Mouse (Mus musculus) stomach, postnatal 0 days (tissue): ENCODE measurements around the gene Npc2. TPM values are rescaled to one million over a fixed set of nuclear protein-coding genes. Genes with fewer than 3 reads are reported as not detected.

ENCODE experiments used
- ATAC-seq: fragments of 200-750 bp; cut with Nextera tagmentation; 2 replicates; pipeline ENCODE4 v1.8.0; 2017; ENCODE audit not compliant: low FRiP score, low TSS enrichment
- DNase-seq: peaks from one replicate; pipeline ENCODE4 v3.0.0-alpha.2; 2016; ENCODE audit warnings: low spot score
- H3K27ac ChIP-seq: fragments of 300-500 bp; sonication (generic); replicated peaks from 2 replicates; pipeline ENCODE4 v1.5.1; 2014; ENCODE audit warnings: mild to moderate bottlenecking, control low read depth
- H3K27me3 ChIP-seq: fragments of 300-500 bp; sonication (generic); 2 replicates; pipeline ENCODE4 v1.6.1; 2014; ENCODE audit warnings: low read length; ENCODE audit not compliant: control insufficient read depth, insufficient read depth
- H3K36me3 ChIP-seq: fragments of 300-500 bp; sonication (generic); 2 replicates; pipeline ENCODE4 v1.6.1; 2014; ENCODE audit warnings: low read length, mixed read lengths; ENCODE audit not compliant: control insufficient read depth, insufficient read depth
- H3K4me1 ChIP-seq: fragments of 300-500 bp; sonication (generic); replicated peaks from 2 replicates; pipeline ENCODE4 v1.6.1; 2014; ENCODE audit warnings: antibody characterized with exemption; ENCODE audit not compliant: control insufficient read depth, insufficient read depth
- H3K4me2 ChIP-seq: fragments of 300-500 bp; sonication (generic); replicated peaks from 2 replicates; pipeline ENCODE4 v1.6.1; 2014; ENCODE audit warnings: low read depth, mild to moderate bottlenecking, control low read depth, moderate library complexity
- H3K4me3 ChIP-seq: fragments of 300-500 bp; sonication (generic); 2 replicates; pipeline ENCODE4 v1.5.1; 2014; ENCODE audit warnings: low read depth, low read length, control low read depth
- H3K9ac ChIP-seq: fragments of 300-500 bp; sonication (generic); 2 replicates; pipeline ENCODE4 v1.6.1; 2014; ENCODE audit warnings: mild to moderate bottlenecking, low read length, control low read depth, mixed read lengths
- H3K9me3 ChIP-seq: fragments of 300-500 bp; sonication (generic); 2 replicates; pipeline ENCODE4 v1.6.1; 2016; ENCODE audit warnings: low read length; ENCODE audit not compliant: control insufficient read depth
- CTCF ChIP-seq: IDR thresholded peaks from 2 replicates; pipeline ENCODE4 v1.5.1; 2016; ENCODE audit warnings: antibody characterized with exemption, low read depth, mild to moderate bottlenecking, moderate library complexity
- EP300 ChIP-seq: optimal IDR thresholded peaks from 2 replicates; pipeline ENCODE3; 2016; ENCODE audit warnings: antibody characterized with exemption
- WGBS: fragments of 180-500 bp; shearing (Covaris S2); extraction: QIAGEN DNeasy Blood & Tissue Kit; methylation state at CpG from one replicate; pipeline ENCODE4 v1.1.7; 2014; 5-methylcytosine and 5-hydroxymethylcytosine counted together
- polyA plus RNA-seq: library from polyadenylated mRNA; unstranded; fragments of >200 nt; fragmentation: Nextera tagmentation; extraction: Ambion mirVana; gene quantifications from 2 replicates; pipeline ENCODE4 v1.2.1, GENCODE M21; 2015

Gene Npc2
- polyA plus RNA-seq, 1 experiment from 2014 or later: 49.0 TPM

GRCm38 (mm10) chr12:84812004-84812403 is 39.1 kb upstream of the Npc2 start:
- 49% methylated on average over 3 of the region's 3 CpGs for WGBS
- Histone ChIP-seq H3K27ac (no peak overlapping the region), H3K4me3 (no peak overlapping the region), H3K9ac (no peak overlapping the region), H3K4me1 (no peaks in the 10 kb centered on the region), H3K36me3 (no peaks in the 10 kb centered on the region), H3K9me3 (no peaks in the 10 kb centered on the region), H3K4me2 (no peak overlapping the region), H3K27me3 (no peaks in the 10 kb centered on the region)
- DNase-seq: peak; percentile 38
- no peak for ATAC-seq
- TF ChIP-seq CTCF: peak; percentile 66
- no peak for TF ChIP-seq EP300

GRCm38 (mm10) chr12:84811510-84811909 is 38.6 kb upstream of the Npc2 start:
- Histone ChIP-seq H3K27ac (no peak overlapping the region), H3K4me1 (no peaks in the 10 kb centered on the region), H3K4me3 (no peak overlapping the region), H3K9ac (no peak overlapping the region), H3K9me3 (no peaks in the 10 kb centered on the region), H3K36me3 (no peaks in the 10 kb centered on the region), H3K27me3 (no peaks in the 10 kb centered on the region), H3K4me2 (no peak overlapping the region)
- DNase-seq (no peak), ATAC-seq (no peak)
- WGBS: 59% methylated on average over 4 of the region's 4 CpGs
- TF ChIP-seq CTCF: no peak
- no peak for TF ChIP-seq EP300

- Histone ChIP-seq H3K4me2 (no peak overlapping the region), H3K4me1 (no peaks in the 10 kb centered on the region), H3K36me3 (no peaks in the 10 kb centered on the region), H3K9me3 (no peaks in the 10 kb centered on the region), H3K4me3 (no peak overlapping the region), H3K27me3 (no peaks in the 10 kb centered on the region), H3K9ac (no peak overlapping the region), H3K27ac (no peak overlapping the region)
- ATAC-seq: no peak
- DNase-seq: no peak
- WGBS: 71% methylated on average over 1 of the region's 1 CpGs
- TF ChIP-seq CTCF (no peak), EP300 (no peak)
Observed at GRCm38 (mm10) chr12:84810810-84811209, 37.9 kb upstream of the Npc2 start.

- Histone ChIP-seq H3K4me2 (no peak overlapping the region), H3K4me1 (no peaks in the 10 kb centered on the region), H3K4me3 (no peak overlapping the region), H3K27me3 (no peaks in the 10 kb centered on the region), H3K27ac (no peak overlapping the region), H3K36me3 (no peaks in the 10 kb centered on the region), H3K9me3 (no peaks in the 10 kb centered on the region), H3K9ac (no peak overlapping the region)
- no peak for TF ChIP-seq EP300
- no peak for TF ChIP-seq CTCF
- DNase-seq: no peak
- WGBS: 79% methylated on average over 6 of the region's 6 CpGs
- ATAC-seq: no peak
Observed at GRCm38 (mm10) chr12:84809033-84809432, 36.1 kb upstream of the Npc2 start.

- ATAC-seq (no peak), DNase-seq (no peak)
- Histone ChIP-seq H3K9me3 (no peaks in the 10 kb centered on the region), H3K4me3 (no peak overlapping the region), H3K4me1 (no peaks in the 10 kb centered on the region), H3K9ac (no peak overlapping the region), H3K27me3 (no peaks in the 10 kb centered on the region), H3K4me2 (no peak overlapping the region), H3K36me3 (no peaks in the 10 kb centered on the region), H3K27ac (no peak overlapping the region)
- TF ChIP-seq CTCF (no peak), EP300 (no peak)
- 73% methylated on average over 13 of the region's 13 CpGs for WGBS
Observed at GRCm38 (mm10) chr12:84807351-84807750, 34.4 kb upstream of the Npc2 start.

- Histone ChIP-seq H3K27me3 (no peaks in the 10 kb centered on the region), H3K4me1 (no peaks in the 10 kb centered on the region), H3K4me2 (no peak overlapping the region), H3K4me3 (no peak overlapping the region), H3K36me3 (no peaks in the 10 kb centered on the region), H3K9me3 (no peaks in the 10 kb centered on the region), H3K27ac (peak overlapping the region; percentile 77; the same call in 1 of the 2 replicates), H3K9ac (no peak overlapping the region)
- TF ChIP-seq EP300 (no peak), CTCF (no peak)
- DNase-seq (peak; percentile 37), ATAC-seq (no peak)
- 50% methylated on average over 5 of the region's 5 CpGs for WGBS
Observed at GRCm38 (mm10) chr12:84806726-84807125, 33.8 kb upstream of the Npc2 start.
